Mouse (Mus musculus): ENCODE results near the gene 4932438H23Rik. TPM values are rescaled to one million over a fixed set of nuclear protein-coding genes. Genes with fewer than 3 reads are reported as not detected.

4932438H23Rik gene
- polyA plus RNA-seq, 1 experiment from 2014 or later = 0.39 TPM

- no peak for ATAC-seq (ENCODE audit: insufficient number of reproducible peaks, insufficient read depth, low FRiP score, low read depth)
- Histone ChIP-seq H3K4me1 (ENCODE audit: control insufficient read depth, insufficient read depth, low read length) (no peaks in the 10 kb centered on the region), H3K9me3 (ENCODE audit: control insufficient read depth, low read depth, low read length) (no peaks in the 10 kb centered on the region), H3K9ac (replicated peaks; ENCODE audit: low read depth, low read length) (no peak overlapping the region), H3K4me3 (ENCODE audit: low read depth, low read length) (no peak overlapping the region), H3K36me3 (ENCODE audit: control insufficient read depth, insufficient read depth, low read length) (no peaks in the 10 kb centered on the region), H3K4me2 (replicated peaks; ENCODE audit: low read depth, low read length) (no peak overlapping the region), H3K27ac (ENCODE audit: low read length) (no peak overlapping the region), H3K27me3 (ENCODE audit: control insufficient read depth, insufficient read depth, low read length) (no peaks in the 10 kb centered on the region)
- 75% methylated on average over 4 of the region's 4 CpGs for WGBS
Observed at GRCm38 (mm10) chr16:91057261-91057660, 37.7 kb downstream of the 4932438H23Rik start.

- Histone ChIP-seq H3K27me3 (ENCODE audit: control insufficient read depth, insufficient read depth, low read length) (no peaks in the 10 kb centered on the region), H3K9ac (replicated peaks; ENCODE audit: low read depth, low read length) (no peak overlapping the region), H3K4me1 (ENCODE audit: control insufficient read depth, insufficient read depth, low read length) (no peaks in the 10 kb centered on the region), H3K27ac (ENCODE audit: low read length) (no peak overlapping the region; the same call in 1 of the 2 replicates), H3K4me2 (replicated peaks; ENCODE audit: low read depth, low read length) (no peak overlapping the region), H3K4me3 (ENCODE audit: low read depth, low read length) (no peak overlapping the region), H3K9me3 (ENCODE audit: control insufficient read depth, low read depth, low read length) (no peaks in the 10 kb centered on the region), H3K36me3 (ENCODE audit: control insufficient read depth, insufficient read depth, low read length) (no peaks in the 10 kb centered on the region)
- WGBS = 49% methylated on average over 16 of the region's 16 CpGs
- ATAC-seq (ENCODE audit: insufficient number of reproducible peaks, insufficient read depth, low FRiP score, low read depth) = 0 out of 2 replicates have a peak, but pooled peaks have one; percentile 49
Observed at GRCm38 (mm10) chr16:91056043-91056821, 38.7 kb downstream of the 4932438H23Rik start.

- Histone ChIP-seq H3K4me2 (replicated peaks; ENCODE audit: low read depth, low read length) (no peak overlapping the region), H3K36me3 (ENCODE audit: control insufficient read depth, insufficient read depth, low read length) (no peaks in the 10 kb centered on the region), H3K9me3 (ENCODE audit: control insufficient read depth, low read depth, low read length) (no peaks in the 10 kb centered on the region), H3K27ac (ENCODE audit: low read length) (no peak overlapping the region), H3K4me3 (ENCODE audit: low read depth, low read length) (no peak overlapping the region), H3K4me1 (ENCODE audit: control insufficient read depth, insufficient read depth, low read length) (no peaks in the 10 kb centered on the region), H3K9ac (replicated peaks; ENCODE audit: low read depth, low read length) (no peak overlapping the region), H3K27me3 (ENCODE audit: control insufficient read depth, insufficient read depth, low read length) (no peaks in the 10 kb centered on the region)
- WGBS = 79% methylated on average over 5 of the region's 5 CpGs
- no peak for ATAC-seq (ENCODE audit: insufficient number of reproducible peaks, insufficient read depth, low FRiP score, low read depth)
Observed at GRCm38 (mm10) chr16:91055150-91055549, 39.8 kb downstream of the 4932438H23Rik start.

- ATAC-seq (ENCODE audit: insufficient number of reproducible peaks, insufficient read depth, low FRiP score, low read depth) = no peak
- H3K9ac ChIP-seq (replicated peaks; ENCODE audit: low read depth, low read length) = no peak overlapping the region
- no peaks in the 10 kb centered on the region for H3K9me3 ChIP-seq (ENCODE audit: control insufficient read depth, low read depth, low read length)
- H3K4me2 ChIP-seq (replicated peaks; ENCODE audit: low read depth, low read length) = no peak overlapping the region
- no peak overlapping the region for H3K27ac ChIP-seq (ENCODE audit: low read length)
- no peaks in the 10 kb centered on the region for H3K36me3 ChIP-seq (ENCODE audit: control insufficient read depth, insufficient read depth, low read length)
- no peaks in the 10 kb centered on the region for H3K4me1 ChIP-seq (ENCODE audit: control insufficient read depth, insufficient read depth, low read length)
- no peak overlapping the region for H3K4me3 ChIP-seq (ENCODE audit: low read depth, low read length)
- WGBS = 51% methylated on average over 8 of the region's 8 CpGs
- H3K27me3 ChIP-seq (ENCODE audit: control insufficient read depth, insufficient read depth, low read length) = no peaks in the 10 kb centered on the region
Observed at GRCm38 (mm10) chr16:91053599-91053998, 41.3 kb downstream of the 4932438H23Rik start.

GRCm38 (mm10) chr16:91045511-91045910, 49.4 kb downstream of the 4932438H23Rik start:
- ATAC-seq (ENCODE audit: insufficient number of reproducible peaks, insufficient read depth, low FRiP score, low read depth) = no peak
- peaks cover 5% of the 10 kb centered on the region; the same call in 1 of the 2 replicates for H3K36me3 ChIP-seq (ENCODE audit: control insufficient read depth, insufficient read depth, low read length)
- H3K9me3 ChIP-seq (ENCODE audit: control insufficient read depth, low read depth, low read length) = no peaks in the 10 kb centered on the region
- no peak overlapping the region for H3K9ac ChIP-seq (replicated peaks; ENCODE audit: low read depth, low read length)
- 59% methylated on average over 8 of the region's 8 CpGs for WGBS
- no peak overlapping the region for H3K4me2 ChIP-seq (replicated peaks; ENCODE audit: low read depth, low read length)
- H3K27me3 ChIP-seq (ENCODE audit: control insufficient read depth, insufficient read depth, low read length) = no peaks in the 10 kb centered on the region
- H3K4me1 ChIP-seq (ENCODE audit: control insufficient read depth, insufficient read depth, low read length) = peaks cover 4% of the 10 kb centered on the region; the same call in 1 of the 2 replicates
- H3K4me3 ChIP-seq (ENCODE audit: low read depth, low read length) = no peak overlapping the region
- H3K27ac ChIP-seq (ENCODE audit: low read length) = no peak overlapping the region

- Histone ChIP-seq H3K27me3 (ENCODE audit: control insufficient read depth, insufficient read depth, low read length) (no peaks in the 10 kb centered on the region), H3K4me3 (ENCODE audit: low read depth, low read length) (peak within 1 kb of the TSS; percentile 88), H3K4me2 (replicated peaks; ENCODE audit: low read depth, low read length) (peak within 1 kb of the TSS; percentile 68), H3K36me3 (ENCODE audit: control insufficient read depth, insufficient read depth, low read length) (peaks cover 8% of the 10 kb centered on the region; the same call in 1 of the 2 replicates), H3K9me3 (ENCODE audit: control insufficient read depth, low read depth, low read length) (no peaks in the 10 kb centered on the region), H3K9ac (replicated peaks; ENCODE audit: low read depth, low read length) (peak within 1 kb of the TSS; percentile 99), H3K4me1 (ENCODE audit: control insufficient read depth, insufficient read depth, low read length) (peaks cover 4% of the 10 kb centered on the region; the same call in 1 of the 2 replicates), H3K27ac (ENCODE audit: low read length) (peak within 1 kb of the TSS; percentile 95)
- ATAC-seq (ENCODE audit: insufficient number of reproducible peaks, insufficient read depth, low FRiP score, low read depth) = peak; percentile 95
- WGBS = 1% methylated on average over 56 of the region's 70 CpGs
Observed at GRCm38 (mm10) chr16:91044270-91045182, 50.4 kb downstream of the 4932438H23Rik start, which contains the start of gene Paxbp1. Gene Paxbp1 (minus strand): TSS chr16:91044543.

- ATAC-seq (ENCODE audit: insufficient number of reproducible peaks, insufficient read depth, low FRiP score, low read depth) = peak; percentile 68
- peak overlapping the region; percentile 95 for H3K27ac ChIP-seq (ENCODE audit: low read length)
- peaks cover 4% of the 10 kb centered on the region; the same call in 1 of the 2 replicates for H3K4me1 ChIP-seq (ENCODE audit: control insufficient read depth, insufficient read depth, low read length)
- peak overlapping the region; percentile 88 for H3K4me3 ChIP-seq (ENCODE audit: low read depth, low read length)
- under 1% methylated on average over 63 of the region's 63 CpGs for WGBS
- no peaks in the 10 kb centered on the region for H3K27me3 ChIP-seq (ENCODE audit: control insufficient read depth, insufficient read depth, low read length)
- H3K9me3 ChIP-seq (ENCODE audit: control insufficient read depth, low read depth, low read length) = no peaks in the 10 kb centered on the region
- H3K4me2 ChIP-seq (replicated peaks; ENCODE audit: low read depth, low read length) = peak overlapping the region; percentile 59
- peaks cover 10% of the 10 kb centered on the region; the same call in 1 of the 2 replicates for H3K36me3 ChIP-seq (ENCODE audit: control insufficient read depth, insufficient read depth, low read length)
- peak overlapping the region; percentile 99 for H3K9ac ChIP-seq (replicated peaks; ENCODE audit: low read depth, low read length)
Observed at GRCm38 (mm10) chr16:91043461-91044248, 51.3 kb downstream of the 4932438H23Rik start.

Data from stomach, embryonic 14.5 days (tissue).